Mouse (Mus musculus) right cerebral cortex, postnatal 36 days (tissue): Measurements from ENCODE around the gene Eml3.

Experiments used
- DNase-seq, 2 experiments: peaks; one replicate each; pipeline ENCODE4 v3.0.0; 2022; ENCODE audit warnings: low spot score in 2 of 2, mixed read lengths in 1 of 2

Gene Eml3

DNA sequence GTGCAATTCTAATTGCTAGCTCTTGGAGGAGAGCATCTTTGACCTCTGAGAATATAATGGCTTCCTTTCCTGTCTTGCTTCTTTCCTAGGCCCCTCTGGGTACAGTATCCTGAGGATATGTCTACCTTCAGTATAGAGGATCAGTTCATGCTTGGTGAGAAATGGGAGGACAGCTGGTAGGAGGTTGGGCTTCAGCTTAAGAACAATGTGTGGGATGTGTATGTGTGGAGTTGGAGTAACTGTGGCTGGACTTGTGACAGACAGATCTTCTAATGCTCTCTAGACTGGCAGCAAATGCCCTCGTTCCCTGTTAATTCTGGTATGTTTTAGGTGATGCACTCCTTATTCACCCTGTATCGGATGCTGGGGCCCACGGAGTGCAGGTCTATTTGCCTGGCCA lies 15.1 kb upstream of the Eml3 start:
- DNase-seq = peak in 1 of 2 experiments; percentile 61

DNA sequence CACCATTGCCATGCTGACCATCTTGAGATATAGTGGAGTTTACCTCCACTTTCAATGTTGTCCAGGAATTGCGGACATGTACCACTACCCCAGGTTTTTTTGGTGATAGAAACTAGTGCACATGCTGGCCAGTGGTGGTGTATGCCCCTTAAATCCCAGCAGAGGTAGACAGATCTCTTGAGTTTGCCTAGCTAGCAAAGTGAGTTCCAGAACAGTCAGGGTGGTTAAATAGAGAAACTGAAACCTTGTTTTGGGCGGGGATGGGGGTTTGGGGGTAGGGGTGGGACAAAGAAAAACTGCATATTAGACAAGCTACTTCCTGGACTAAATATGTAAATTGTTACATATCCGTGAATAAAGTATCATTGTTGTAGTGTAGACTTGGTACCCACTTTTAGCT lies 10.4 kb upstream of the Eml3 start:
- DNase-seq = no peak

DNA sequence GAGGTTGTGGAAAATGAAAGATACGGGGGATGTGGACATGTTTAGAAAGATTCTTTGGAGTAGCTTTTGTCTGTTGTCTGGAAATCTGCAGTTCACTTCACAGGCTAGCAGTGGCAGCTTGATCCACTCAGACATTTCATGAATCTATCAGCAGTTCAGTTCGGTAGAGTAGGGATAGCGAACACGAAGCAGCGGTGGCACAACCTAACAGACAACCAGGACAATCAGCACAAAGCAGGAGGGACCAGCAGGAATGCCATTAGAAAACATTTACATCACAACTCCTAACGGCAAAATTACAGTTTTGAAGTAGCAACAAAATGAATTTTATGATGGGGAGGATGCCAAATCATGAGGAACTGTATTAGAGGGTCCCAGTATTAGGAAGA lies 9.7 kb upstream of the Eml3 start:
- no peak for DNase-seq

DNA sequence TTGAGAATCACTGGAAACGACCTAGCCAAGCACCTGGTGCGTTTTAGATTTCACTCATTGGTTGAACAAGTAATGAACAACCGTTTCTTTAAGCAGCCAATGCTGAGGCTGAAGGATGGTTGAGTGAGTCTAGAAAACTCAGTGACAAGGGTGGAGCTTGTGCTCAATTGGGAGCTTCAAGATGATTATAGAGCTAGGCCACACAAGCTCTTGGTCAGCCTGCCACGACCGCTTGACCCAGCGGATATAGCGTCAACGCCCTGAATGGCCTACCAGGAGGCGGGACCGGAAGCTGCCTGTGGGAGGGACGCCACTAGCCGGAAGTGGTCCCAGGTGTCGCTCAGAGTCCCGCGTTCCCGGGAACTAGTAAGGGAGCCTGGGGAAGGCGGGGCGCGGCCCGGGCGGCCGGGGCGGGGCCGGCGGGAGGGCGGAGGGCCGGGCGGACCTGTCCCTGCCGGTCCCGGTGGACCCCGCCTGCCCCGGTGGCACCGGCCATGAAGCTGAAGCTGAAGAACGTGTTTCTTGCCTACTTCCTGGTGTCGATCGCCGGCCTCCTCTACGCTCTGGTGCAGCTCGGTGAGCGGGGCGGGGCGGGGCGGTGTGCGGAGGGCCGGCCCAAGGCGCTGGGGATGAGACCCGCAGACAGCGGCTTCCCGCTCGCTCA lies 9.1 kb upstream of the Eml3 start, which contains the start of gene B3gat3:
Gene B3gat3 (plus strand): TSS at position 302 of the 664 bp plus-strand sequence.
- DNase-seq = peak; percentile 92 to 94

DNA sequence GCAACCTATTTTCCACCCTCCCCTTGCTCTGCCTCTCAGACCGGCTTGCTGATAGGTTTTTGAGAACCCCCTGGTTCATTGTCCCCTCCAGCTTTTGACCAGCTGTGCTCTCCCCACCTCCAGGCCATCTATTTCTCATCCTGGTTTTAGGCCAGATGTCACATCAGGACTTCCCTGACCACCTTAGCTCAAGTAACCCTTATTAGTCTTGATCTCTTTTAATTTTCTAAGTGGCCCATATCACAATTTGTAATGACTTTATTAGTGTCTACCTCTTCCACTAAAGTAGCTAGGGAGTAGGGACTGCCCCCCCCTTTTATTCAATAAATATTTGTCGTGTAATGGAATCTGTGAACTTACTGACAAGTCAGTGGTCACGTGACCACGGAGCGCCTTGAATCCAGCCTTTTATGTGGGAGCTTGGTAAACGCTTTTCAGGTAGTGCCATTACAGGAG lies 8.5 kb upstream of the Eml3 start:
- DNase-seq = no peak

DNA sequence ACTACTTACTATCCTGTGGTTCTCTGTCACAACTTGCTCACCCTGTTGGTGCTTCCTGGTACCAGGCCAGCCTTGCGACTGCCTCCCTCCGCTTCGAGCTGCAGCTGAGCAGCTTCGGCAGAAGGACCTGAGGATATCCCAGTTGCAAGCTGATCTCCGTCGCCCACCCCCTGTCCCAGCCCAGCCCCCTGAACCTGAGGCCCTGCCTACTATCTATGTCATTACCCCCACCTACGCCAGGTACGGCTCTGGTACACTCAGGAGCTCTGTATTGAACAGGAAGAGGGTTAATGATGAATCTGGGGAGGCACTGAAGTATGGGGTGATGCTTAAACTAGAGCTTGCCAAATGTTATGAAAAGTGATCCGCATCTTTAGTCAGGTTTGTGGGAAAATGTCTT lies 7.6 kb upstream of the Eml3 start:
- DNase-seq = no peak

DNA sequence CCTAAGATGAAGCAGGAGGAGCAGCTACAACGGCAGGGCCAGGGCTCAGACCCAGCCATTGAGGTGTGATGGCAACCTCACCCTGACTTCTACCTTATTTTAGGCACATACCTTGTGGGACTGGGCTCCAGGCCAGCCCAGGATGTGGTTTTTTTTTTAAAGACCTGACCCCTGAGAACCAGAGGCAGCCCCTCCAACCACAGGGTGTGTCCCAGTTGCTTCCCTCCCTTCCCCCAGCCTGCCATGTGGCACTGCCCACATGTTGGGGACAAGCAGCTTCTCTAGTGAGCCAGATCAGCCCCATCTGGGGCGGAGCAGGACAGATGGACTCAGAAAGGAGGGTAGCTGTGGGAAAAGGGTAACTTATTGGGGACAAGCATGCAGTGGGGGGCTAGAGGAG lies 2.6 kb upstream of the Eml3 start:
- no peak for DNase-seq

DNA sequence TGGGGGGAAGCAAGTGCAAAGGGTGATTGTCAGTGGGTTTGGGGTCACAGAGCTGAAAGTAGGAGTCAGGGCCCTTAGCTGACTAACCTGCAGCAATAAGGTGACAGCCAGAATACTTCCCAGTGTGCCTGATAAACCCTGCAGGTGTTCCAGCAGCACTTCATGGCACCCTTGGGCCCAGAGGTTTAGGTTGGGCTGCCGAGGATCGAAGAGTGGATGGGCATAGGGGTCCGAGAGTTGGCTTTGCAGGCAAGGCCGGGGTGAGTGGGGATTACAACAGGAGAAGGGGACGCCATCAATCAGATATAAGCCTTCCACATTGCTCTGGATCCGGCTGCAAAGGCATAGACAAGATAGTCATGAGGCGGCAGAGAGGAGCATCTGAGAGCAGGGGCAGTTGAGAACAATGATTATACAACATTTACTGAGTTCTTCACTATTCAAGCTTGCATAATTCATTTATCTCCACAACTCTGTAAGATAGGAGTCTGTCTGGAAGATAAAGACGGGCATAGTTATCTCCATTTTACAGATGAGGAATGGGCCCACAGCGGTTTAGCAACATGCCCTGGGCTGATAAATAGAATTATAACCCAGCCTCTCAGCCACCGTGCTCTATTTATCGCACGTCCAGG lies 1.3 kb upstream of the Eml3 start:
- no peak for DNase-seq

DNA sequence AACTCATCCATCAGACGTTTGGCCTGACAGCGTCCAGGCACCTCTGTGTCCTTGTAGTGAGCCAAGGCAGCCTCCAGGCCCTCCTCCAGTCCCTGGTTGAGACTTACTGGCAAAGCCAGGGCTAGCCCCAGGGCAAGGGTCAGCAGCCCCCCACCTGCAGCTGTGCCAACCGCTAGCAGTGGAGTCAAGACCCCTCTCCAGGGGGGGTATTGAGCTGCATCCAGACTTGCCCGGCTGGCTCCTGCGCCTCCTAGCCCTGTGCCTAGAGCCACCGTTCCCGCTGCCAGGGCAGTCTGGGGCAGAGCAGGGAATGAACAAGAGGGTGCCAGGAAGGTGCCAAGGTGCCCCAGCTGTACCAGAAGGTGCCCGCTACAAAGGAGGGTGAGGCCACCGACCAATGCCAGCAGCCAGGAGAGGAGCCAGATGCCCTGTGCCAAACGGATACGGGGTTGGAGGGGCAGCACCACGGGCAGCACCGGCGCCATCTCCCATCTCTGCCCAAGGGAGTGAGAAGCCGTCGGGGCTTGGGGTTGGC lies 596 bp upstream of the Eml3 start:
- no peak for DNase-seq

DNA sequence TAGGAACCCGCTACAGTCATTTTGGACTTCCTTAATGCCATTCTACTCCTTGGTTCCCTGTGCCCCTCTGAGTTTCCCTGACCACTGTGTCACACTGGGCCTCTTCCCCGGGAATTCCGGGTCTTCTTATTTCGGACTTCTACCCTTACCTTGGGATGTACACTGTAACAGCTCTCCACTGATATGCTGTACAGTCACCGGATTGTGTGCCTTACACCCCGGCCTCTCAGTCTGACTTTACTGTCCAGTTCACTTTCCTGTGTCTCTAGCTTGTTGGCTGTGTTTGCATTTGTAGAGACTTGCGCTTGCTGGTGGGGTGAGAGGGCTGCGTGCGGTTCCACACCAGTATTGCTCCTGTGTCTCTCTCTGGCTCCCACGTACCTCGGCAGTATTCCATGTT lies 765 bp downstream of the Eml3 start:
- DNase-seq = no peak

DNA sequence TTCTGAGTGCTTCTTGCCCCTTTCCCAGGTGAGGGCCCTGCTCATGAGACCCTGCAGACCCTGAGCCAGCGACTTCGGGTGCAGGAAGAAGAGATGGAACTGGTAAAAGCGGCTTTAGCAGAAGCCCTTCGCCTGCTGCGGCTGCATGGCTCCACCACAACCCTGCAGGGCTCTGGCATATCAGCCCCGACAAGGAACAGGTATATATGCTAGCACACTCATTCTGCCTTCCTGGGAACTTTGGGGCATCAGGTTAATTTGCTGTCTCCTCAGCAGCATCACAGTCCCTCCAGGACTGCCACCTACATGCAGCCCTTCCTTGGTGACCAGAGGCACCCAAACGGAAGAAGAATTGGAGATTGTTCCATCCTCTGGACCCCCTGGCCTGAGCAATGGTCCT lies 1.4 kb downstream of the Eml3 start:
- no peak for DNase-seq

DNA sequence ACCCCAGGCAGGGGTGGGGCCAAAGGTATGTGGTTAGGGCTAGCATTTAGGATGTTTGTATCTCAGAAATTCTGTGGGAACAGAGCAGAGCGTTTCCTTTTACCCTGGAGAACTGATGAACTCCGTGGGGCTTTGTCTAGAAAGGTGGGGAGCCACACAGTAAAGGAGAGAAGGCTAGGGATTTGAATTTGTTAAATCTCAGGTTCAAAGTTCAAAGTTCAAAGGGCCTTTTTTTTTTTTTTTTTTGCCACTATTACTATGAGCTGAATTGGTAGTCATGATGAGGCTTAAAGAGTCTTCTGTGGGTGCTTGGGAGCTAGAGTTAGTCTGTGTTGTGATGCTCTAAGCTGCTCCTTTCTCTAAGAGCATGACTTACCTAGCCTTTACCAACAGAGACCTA lies 7.4 kb downstream of the Eml3 start:
- DNase-seq = no peak

DNA sequence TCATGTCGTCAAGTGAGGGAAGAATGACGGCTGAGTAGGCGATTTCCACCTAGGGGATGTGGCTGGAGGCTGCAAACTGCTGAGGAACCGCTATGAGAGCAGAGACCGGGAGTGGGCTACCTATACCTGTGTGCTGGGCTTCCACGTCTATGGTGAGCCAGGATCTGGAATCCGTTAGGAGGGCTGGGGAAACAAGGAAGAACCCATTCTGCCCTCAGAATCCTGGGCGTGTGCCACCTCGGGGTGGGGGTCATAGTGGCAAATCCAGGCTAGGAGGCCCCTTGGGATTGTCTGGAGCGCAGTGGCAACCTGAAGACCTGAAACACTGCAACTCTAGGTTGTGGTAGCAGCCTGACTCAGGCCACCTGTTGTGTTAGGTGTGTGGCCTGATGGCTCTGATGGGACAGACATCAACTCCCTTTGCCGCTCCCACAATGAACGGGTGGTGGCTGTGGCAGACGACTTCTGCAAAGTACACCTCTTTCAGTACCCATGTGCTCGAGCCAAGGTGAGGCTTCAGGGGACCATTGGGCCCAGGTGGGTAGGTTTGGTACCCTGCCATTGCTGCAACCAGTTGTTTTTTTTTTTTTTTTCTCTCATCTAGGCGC lies 11.3 kb downstream of the Eml3 start:
- DNase-seq = no peak

DNA sequence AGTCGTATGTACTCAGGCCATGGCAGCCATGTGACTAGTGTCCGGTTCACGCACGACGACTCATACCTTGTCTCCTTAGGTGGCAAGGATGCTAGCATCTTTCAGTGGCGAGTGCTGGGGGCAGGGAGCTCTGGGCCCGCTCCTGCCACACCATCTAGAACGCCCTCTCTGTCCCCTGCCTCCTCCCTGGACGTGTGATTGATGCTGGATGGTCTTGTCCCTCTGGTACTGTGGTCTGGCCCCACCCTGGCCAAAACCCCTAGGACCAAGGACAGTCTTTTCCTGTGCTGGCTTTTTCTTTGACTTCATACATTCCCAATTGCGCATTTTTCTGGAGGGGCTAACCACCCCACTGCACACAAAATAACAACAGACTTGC lies 11.8 kb downstream of the Eml3 start:
- no peak for DNase-seq

DNA sequence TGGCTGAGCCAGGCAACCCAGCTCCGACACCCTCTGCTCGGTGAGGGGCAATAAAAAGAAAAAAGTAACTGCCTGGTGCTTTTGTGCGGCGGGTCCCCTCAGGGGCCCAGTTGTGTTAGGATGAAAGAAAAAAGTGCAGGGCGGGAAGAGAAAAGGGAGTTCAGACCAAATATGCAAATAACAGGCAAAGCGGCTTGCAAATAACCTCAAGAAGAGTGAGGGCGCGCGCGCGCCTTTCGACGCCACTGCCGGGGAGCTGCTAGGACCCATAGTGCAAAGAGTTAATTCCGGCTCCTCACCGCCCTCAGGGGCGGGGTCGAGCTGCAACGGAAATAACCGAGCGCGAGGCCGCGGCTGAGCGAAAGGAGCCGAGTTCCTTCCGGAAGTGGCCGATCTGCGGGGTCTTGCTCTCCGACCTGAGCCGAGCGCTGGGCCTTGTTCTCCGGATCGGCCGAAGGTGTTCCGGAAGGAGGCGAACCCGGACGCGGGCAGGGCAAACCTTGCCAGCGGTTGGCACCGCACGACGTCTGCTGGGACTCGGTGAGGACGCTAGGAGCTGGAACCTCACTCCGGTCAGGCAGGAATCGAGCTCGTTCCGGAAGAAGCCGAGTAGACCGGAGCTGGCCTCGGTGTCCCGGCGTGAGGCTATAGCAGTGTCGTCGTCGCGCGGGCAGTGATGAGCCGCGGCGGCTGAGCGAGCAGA lies 12.3 kb downstream of the Eml3 start, which contains the start of gene Mta2:
Gene Mta2 (plus strand): TSS at position 361 of the 703 bp plus-strand sequence.
- DNase-seq = peak; percentile 89 to 90

DNA sequence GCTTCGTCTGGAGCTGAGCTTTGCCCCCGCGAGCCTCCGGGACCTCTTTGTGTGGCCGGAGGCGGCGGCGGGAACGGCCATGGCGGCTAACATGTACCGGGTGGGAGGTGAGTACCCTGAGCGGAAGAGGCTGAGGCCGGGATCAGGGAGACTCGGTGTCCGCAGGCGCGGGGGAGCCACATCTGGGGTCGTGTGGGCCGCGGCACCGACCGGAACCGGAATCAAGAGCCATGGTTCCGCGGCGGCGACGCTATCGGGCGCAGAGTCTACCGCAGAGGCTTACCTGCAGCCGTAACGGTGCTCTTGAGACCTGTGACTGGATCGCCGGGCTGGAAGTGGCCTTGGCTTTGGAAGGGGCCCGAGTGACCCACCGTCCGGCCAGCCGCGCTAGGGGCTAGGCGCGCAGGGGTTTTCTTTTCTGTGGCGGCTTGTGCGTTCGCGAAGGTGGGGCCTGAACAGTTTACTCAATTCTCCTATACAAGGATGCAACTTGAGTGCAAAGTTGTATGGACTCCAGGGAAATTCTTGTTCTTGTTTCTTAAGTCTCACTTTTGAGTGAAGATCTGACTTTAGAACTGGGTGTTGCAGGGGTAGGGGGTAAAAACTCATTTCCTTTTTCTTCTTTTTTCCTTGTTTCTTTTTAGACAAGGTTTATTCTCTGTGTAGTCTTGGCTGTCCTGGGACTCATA lies 13.1 kb downstream of the Eml3 start:
- no peak for DNase-seq

DNA sequence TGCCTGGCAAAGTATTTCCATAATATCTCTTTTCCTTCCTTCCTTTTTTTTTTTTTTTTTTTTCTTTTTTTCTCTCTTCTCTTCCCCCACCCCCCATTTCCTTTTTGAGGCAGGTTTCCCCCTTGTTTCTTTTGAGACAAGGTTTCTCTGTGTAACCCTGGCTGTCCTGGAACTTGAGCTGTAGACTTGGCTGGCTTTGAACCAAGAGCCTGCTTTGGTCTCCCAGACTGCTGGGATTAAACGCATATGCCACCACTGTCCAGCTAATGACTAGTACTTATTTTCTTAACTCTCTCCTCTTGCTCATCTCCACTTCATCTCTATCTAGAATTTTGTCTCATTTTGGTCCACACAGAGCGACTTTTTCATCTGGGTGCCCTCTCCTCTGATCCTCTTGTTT lies 13.7 kb downstream of the Eml3 start:
- DNase-seq = no peak

DNA sequence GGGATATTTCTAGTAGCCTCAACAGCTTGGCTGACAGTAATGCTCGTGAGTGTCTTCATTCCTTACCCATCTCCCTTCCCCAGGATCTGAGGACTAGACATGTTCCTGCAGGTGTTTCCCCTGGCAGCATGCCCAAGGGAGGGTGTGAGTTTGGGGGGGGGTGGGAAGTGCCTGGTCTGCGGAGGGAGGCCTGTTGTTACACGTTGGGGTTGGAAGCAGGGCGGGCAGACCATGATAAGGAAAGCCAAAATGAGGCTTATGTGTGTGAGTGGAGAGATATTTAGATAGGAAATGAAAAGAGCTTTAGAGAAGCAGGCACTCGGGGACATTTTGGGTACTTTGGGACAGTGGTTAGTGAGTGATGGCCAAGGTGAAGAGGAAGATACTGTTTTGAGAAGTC lies 14.7 kb downstream of the Eml3 start:
- no peak for DNase-seq

DNA sequence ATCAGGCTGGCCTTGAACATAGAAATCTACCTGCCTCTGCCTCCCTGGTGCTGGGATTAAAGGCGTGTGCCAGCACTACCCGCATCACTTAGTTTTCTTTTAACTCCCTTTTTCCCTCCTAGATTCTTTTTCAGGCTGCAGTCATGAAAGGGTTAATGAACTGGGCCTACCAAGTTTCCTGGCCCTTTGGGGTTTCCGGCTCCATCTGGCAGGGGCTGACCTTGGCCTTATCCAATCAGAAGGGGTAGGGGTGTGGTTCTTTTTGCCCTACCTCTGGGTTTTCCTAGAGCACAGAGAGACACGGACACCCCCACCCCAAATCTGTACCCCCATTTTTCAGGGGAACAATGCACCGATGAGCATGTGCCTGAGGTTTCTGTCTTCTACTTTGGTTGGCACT lies 15.4 kb downstream of the Eml3 start:
- DNase-seq = no peak

DNA sequence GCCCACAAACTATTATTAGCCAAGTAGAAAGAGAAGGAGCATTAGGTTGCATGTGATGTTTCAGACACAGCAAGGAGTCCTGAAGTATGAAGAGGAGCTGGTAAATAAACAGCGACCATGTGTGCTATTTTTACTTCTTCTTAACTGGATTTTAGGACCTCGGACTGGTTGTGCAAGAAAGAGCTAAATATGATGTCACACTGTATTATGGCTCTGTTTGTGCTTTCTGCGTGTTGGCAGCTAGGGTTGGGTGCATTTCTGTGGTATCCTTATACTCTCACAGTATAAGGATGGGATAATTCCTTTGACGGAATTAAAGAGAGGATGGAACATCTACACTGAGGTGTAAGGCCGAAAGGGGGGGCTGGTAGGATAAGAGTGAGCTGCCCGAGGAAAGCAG lies 15.9 kb downstream of the Eml3 start:
- DNase-seq = no peak

DNA sequence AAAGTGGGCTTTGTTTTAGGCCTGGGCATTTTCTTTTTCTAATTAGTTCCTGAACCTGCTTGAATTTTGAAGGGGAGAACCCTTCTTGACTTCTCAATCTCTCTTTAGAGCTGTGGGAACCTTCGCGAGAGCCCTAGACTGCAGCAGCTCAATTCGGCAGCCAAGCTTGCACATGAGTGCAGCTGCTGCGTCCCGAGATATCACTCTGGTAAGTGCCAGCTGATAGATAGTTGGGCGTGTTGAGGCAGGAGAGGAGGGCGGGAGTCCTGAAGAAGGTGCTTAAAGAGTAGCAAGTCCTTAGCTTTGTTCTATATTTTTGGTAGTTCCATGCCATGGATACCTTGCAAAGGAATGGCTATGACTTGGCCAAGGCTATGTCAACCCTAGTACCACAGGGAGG lies 17.6 kb downstream of the Eml3 start:
- DNase-seq = no peak

DNA sequence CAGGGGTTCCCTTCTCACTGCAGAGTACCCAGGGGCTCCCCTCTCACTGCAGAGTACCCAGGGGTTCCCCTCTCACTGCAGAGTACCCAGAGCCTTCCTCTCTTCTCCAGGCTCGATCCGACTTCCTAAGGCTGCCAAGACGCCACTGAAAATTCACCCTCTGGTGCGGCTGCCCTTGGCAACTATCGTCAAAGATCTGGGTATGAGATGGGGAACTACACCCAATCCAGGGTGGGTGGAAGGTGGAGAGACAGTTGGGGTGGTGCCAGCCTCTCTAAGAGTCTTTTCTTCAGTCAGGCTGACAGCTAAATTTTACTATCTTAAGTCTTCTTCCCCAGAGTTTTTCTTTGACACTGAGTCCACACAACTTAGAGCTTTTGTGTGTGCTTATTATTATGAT lies 20.8 kb downstream of the Eml3 start:
- DNase-seq = no peak
